Mouse (Mus musculus) kidney, postnatal 14 days (tissue): ENCODE measurements around the gene Mrpl58.
A peak's percentile ranks its signal among the peaks of the same experiment; 100 is the strongest.

ENCODE experiments used
- DNase-seq: peaks from one replicate; pipeline ENCODE4 v3.0.0; 2022; ENCODE audit warnings: mixed read lengths

The Mrpl58 gene

DNA sequence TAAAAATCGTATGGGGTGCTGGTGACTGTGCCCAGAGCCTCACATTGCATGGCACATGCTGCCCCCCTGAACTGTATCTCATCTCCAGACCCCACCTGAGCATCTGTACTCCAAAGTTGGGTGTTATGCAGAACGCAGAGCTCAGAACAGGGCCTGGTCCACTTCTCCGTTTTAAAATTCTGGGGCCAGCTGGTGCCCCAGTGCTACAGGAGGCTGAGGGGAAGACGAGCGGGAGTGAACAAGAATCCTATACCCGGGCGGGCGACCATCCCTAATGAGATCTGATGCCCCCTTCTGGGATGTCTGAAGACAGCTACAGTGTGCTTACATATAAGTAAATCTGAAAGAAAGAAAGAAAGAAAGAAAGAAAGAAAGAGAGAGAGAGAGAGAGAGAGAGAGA, 57.4 kb downstream of the Mrpl58 start:
- peak; percentile 22 for DNase-seq

DNA sequence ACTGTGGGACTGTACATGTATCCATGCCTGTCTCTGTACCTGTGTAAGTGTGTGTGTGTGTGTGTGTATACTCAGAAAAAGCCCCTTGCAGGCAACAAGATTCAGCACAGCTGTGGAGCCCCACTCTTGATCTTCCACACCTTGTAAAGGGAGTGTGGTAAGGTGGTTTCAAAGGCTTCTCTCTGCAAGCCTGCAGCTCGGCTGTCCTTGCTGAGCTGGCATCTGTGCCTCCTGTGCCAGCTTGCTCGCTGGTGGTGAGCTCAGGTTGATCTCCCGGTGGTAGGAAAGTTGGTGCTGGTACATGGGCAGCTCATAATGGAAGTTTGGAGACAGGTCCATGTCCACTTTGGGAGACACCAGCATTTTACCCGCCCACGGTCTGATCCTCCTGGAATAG, 58.3 kb downstream of the Mrpl58 start:
- no peak for DNase-seq
